Mouse (Mus musculus) neural tube, embryonic 12.5 days (tissue): Measurements from ENCODE around the gene Olfr1031. TPM values are rescaled to one million over a fixed set of nuclear protein-coding genes. Genes with fewer than 3 reads are reported as not detected.
"Not testable (repeated sequence)": the region's sequence is repeated elsewhere in the genome, so short reads cannot be mapped to it uniquely, and the experiment has no call there.

Experiments used
- ATAC-seq: fragments of 200-750 bp; cut with Nextera tagmentation; 2 replicates; pipeline ENCODE4 v1.8.0; 2017; ENCODE audit warnings: low read depth, mild to moderate bottlenecking, moderate TSS enrichment, moderate library complexity; ENCODE audit not compliant: low FRiP score
- H3K27ac ChIP-seq: fragments of 300-500 bp; sonication (generic); 2 replicates; pipeline ENCODE4 v1.5.1; 2016
- H3K27me3 ChIP-seq: fragments of 300-500 bp; sonication (generic); replicated peaks from 2 replicates; pipeline ENCODE4 v1.6.1; 2016; ENCODE audit warnings: mild to moderate bottlenecking
- H3K36me3 ChIP-seq: fragments of 300-500 bp; sonication (generic); 2 replicates; pipeline ENCODE4 v1.6.1; 2016; ENCODE audit warnings: mild to moderate bottlenecking
- H3K4me1 ChIP-seq: fragments of 300-500 bp; sonication (generic); 2 replicates; pipeline ENCODE4 v1.6.1; 2016
- H3K4me2 ChIP-seq: fragments of 300-500 bp; sonication (generic); replicated peaks from 2 replicates; pipeline ENCODE4 v1.6.1; 2016; ENCODE audit warnings: mild to moderate bottlenecking
- H3K4me3 ChIP-seq: fragments of 300-500 bp; sonication (generic); 2 replicates; pipeline ENCODE4 v1.5.1; 2016
- H3K9ac ChIP-seq: fragments of 300-500 bp; sonication (generic); 2 replicates; pipeline ENCODE4 v1.6.1; 2016; ENCODE audit warnings: mild to moderate bottlenecking
- H3K9me3 ChIP-seq: fragments of 300-500 bp; sonication (generic); 2 replicates; pipeline ENCODE4 v1.6.1; 2016; ENCODE audit warnings: mild to moderate bottlenecking
- WGBS: fragments of 180-500 bp; shearing (Covaris S2); methylation state at CpG from one replicate; pipeline ENCODE4 v1.1.7; 2016; 5-methylcytosine and 5-hydroxymethylcytosine counted together
- polyA plus RNA-seq: library from polyadenylated mRNA; unstranded; fragments of >200 nt; fragmentation: Nextera tagmentation; extraction: Ambion mirVana; gene quantifications from 2 replicates; pipeline ENCODE4 v1.2.1, GENCODE M21; 2016

The Olfr1031 gene
- not detected in 2 replicates for polyA plus RNA-seq

DNA sequence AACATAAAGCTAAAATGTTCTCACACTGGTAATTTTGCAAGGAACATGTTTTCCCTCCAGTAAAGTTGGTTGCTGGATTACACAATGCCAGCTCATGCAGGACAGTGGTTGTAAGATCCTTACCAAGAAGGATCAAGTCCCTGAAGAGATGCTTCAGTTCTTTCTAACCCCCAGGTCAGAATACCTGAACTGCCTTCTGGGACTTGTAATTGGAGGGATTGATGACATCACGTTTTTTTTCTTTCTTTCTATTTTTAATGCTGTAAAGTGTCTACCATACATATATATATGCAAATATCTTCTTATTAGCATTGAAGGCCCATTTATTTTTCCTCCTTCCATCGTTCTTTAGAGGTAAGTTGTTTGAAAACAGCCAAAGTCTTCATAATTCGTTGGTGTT lies at the start of gene Olfr1031:
TSS of gene Olfr1031 (plus strand) at position 301 of the 400 bp plus-strand sequence.
- ATAC-seq: no peak
- H3K9ac ChIP-seq: no peak within 1 kb of the TSS
- 66% methylated on average over 3 of the region's 3 CpGs for WGBS
- no peak within 1 kb of the TSS for H3K4me3 ChIP-seq
- H3K9me3 ChIP-seq: no peaks in the 10 kb centered on the region
- no peaks in the 10 kb centered on the region for H3K27me3 ChIP-seq
- no peaks in the 10 kb centered on the region for H3K36me3 ChIP-seq
- no peak within 1 kb of the TSS for H3K27ac ChIP-seq
- H3K4me1 ChIP-seq: no peaks in the 10 kb centered on the region
- H3K4me2 ChIP-seq: no peak within 1 kb of the TSS

GRCm38 (mm10) chr2:85950137-85950536 lies 40.0 kb upstream of the Olfr1031 start, which contains the start of gene Olfr1028:
Olfr1028 (plus strand) TSS chr2:85950437.
- Histone ChIP-seq H3K4me3 (no peak within 1 kb of the TSS), H3K9ac (no peak within 1 kb of the TSS), H3K4me1 (no peaks in the 10 kb centered on the region), H3K4me2 (no peak within 1 kb of the TSS), H3K27me3 (no peaks in the 10 kb centered on the region), H3K27ac (no peak within 1 kb of the TSS), H3K36me3 (no peaks in the 10 kb centered on the region), H3K9me3 (no peaks in the 10 kb centered on the region)
- no peak for ATAC-seq
- WGBS: 84% methylated on average over 1 of the region's 1 CpGs

- Histone ChIP-seq H3K9me3 (no peaks in the 10 kb centered on the region), H3K4me3 (no peak within 1 kb of the TSS), H3K4me2 (no peak within 1 kb of the TSS), H3K36me3 (no peaks in the 10 kb centered on the region), H3K27me3 (no peaks in the 10 kb centered on the region), H3K27ac (no peak within 1 kb of the TSS), H3K9ac (no peak within 1 kb of the TSS), H3K4me1 (no peaks in the 10 kb centered on the region)
- WGBS: 88% methylated on average over 2 of the region's 2 CpGs
- no peak for ATAC-seq
Measured at GRCm38 (mm10) chr2:85973595-85973994, 16.5 kb upstream of the Olfr1031 start, which contains the start of gene Olfr1029. Olfr1029 (plus strand) TSS chr2:85973895.

GRCm38 (mm10) chr2:85978976-85979375 lies 11.1 kb upstream of the Olfr1031 start, which contains the start of gene Olfr1030:
Olfr1030 (plus strand) TSS chr2:85979276.
- Histone ChIP-seq H3K4me3 (no peak within 1 kb of the TSS), H3K4me1 (no peaks in the 10 kb centered on the region), H3K27me3 (no peaks in the 10 kb centered on the region), H3K36me3 (no peaks in the 10 kb centered on the region), H3K9ac (no peak within 1 kb of the TSS), H3K9me3 (no peaks in the 10 kb centered on the region), H3K4me2 (no peak within 1 kb of the TSS), H3K27ac (no peak within 1 kb of the TSS)
- WGBS: 71% methylated on average over 1 of the region's 1 CpGs
- no peak for ATAC-seq

DNA sequence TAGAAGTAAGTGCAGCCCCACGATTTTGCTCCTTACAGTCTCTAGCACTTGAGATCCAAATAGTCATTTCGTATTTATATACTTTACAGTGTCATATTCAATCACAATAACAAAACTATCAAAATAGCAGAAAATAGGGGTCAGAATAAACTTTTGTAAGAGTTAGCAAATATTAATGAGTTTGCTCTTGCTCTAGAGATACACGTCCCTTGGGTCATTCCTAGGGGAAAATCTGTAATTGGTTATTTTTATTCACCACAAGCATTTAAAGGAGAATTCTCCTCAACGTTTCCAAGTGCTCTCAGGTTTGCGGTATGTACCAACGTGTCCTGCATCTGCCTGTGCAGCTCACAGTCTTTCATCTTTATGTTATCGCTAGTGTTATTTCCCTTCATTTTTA lies 15.1 kb downstream of the Olfr1031 start, which contains the start of gene Olfr1032:
TSS of gene Olfr1032 (plus strand) at position 301 of the 400 bp plus-strand sequence.
- H3K36me3 ChIP-seq: no peaks in the 10 kb centered on the region
- H3K27me3 ChIP-seq: no peaks in the 10 kb centered on the region
- no peaks in the 10 kb centered on the region for H3K9me3 ChIP-seq
- no peak for ATAC-seq
- no peak within 1 kb of the TSS for H3K9ac ChIP-seq
- H3K4me2 ChIP-seq: no peak within 1 kb of the TSS
- H3K4me1 ChIP-seq: no peaks in the 10 kb centered on the region
- 89% methylated on average over 7 of the region's 7 CpGs for WGBS
- no peak within 1 kb of the TSS for H3K4me3 ChIP-seq
- no peak within 1 kb of the TSS for H3K27ac ChIP-seq

- H3K4me1 ChIP-seq, H3K27ac ChIP-seq, H3K27me3 ChIP-seq, H3K9me3 ChIP-seq, H3K9ac ChIP-seq, ATAC-seq, H3K36me3 ChIP-seq: not testable (repeated sequence)
- WGBS: 11% methylated on average over 11 of the region's 11 CpGs
- Histone ChIP-seq H3K4me3 (peak within 1 kb of the TSS; percentile 20), H3K4me2 (peak within 1 kb of the TSS; percentile 49)
Measured at GRCm38 (mm10) chr2:86020406-86020805, 30.3 kb downstream of the Olfr1031 start, which contains the start of gene Olfr1033. Olfr1033 (plus strand) TSS chr2:86020633.

- WGBS: 79% methylated on average over 6 of the region's 9 CpGs
- H3K36me3 ChIP-seq, H3K4me3 ChIP-seq, H3K27ac ChIP-seq, ATAC-seq, H3K9me3 ChIP-seq, H3K9ac ChIP-seq, H3K4me2 ChIP-seq, H3K27me3 ChIP-seq, H3K4me1 ChIP-seq: not testable (repeated sequence)
Measured at GRCm38 (mm10) chr2:86021518-86021917, 31.4 kb downstream of the Olfr1031 start.

Other genes with a start within 250 kb of the Olfr1031 start
- not detected in 2 replicates for gene Olfr1012, start 227.5 kb upstream of the Olfr1031 start, polyA plus RNA-seq
- not detected in 2 replicates for gene Olfr1013, start 223.2 kb upstream of the Olfr1031 start, polyA plus RNA-seq
- not detected in 2 replicates for gene Olfr1014, start 217.6 kb upstream of the Olfr1031 start, polyA plus RNA-seq
- gene Olfr1015, start 208.3 kb upstream of the Olfr1031 start, polyA plus RNA-seq: not detected in 2 replicates
- gene Olfr1016, start 187.8 kb upstream of the Olfr1031 start, polyA plus RNA-seq: not detected in 2 replicates
- gene Olfr1018, start 171.8 kb upstream of the Olfr1031 start, polyA plus RNA-seq: not detected in 2 replicates
- not detected in 2 replicates for gene Olfr1019, start 144.8 kb upstream of the Olfr1031 start, polyA plus RNA-seq
- gene Olfr1020, start 143.3 kb upstream of the Olfr1031 start, polyA plus RNA-seq: not detected in 2 replicates
- gene Olfr1022, start 121.7 kb upstream of the Olfr1031 start, polyA plus RNA-seq: not detected in 2 replicates
- not detected in 2 replicates for gene Olfr1023, start 104.7 kb upstream of the Olfr1031 start, polyA plus RNA-seq
- gene Olfr1024, start 85.3 kb upstream of the Olfr1031 start, polyA plus RNA-seq: not detected in 2 replicates
- not detected in 2 replicates for gene Olfr1025-ps1, start 75.1 kb upstream of the Olfr1031 start, polyA plus RNA-seq
- gene Olfr1026, start 68.7 kb upstream of the Olfr1031 start, polyA plus RNA-seq: not detected in 2 replicates
- not detected in 2 replicates for gene Olfr1028, start 39.9 kb upstream of the Olfr1031 start, polyA plus RNA-seq
- not detected in 2 replicates for gene Olfr1029, start 16.4 kb upstream of the Olfr1031 start, polyA plus RNA-seq
- gene Olfr1030, start 11.0 kb upstream of the Olfr1031 start, polyA plus RNA-seq: not detected in 2 replicates
- gene Olfr1032, start 15.2 kb downstream of the Olfr1031 start, polyA plus RNA-seq: not detected in 2 replicates
- not detected in 2 replicates for gene Olfr1033, start 30.3 kb downstream of the Olfr1031 start, polyA plus RNA-seq
- not detected in 2 replicates for gene Olfr1034, start 55.6 kb downstream of the Olfr1031 start, polyA plus RNA-seq
- gene Olfr1036, start 83.7 kb downstream of the Olfr1031 start, polyA plus RNA-seq: not detected in 2 replicates
- not detected in 2 replicates for gene Olfr1037, start 97.1 kb downstream of the Olfr1031 start, polyA plus RNA-seq
- gene Olfr1039, start 145.6 kb downstream of the Olfr1031 start, polyA plus RNA-seq: not detected in 2 replicates
- gene Olfr1040, start 156.4 kb downstream of the Olfr1031 start, polyA plus RNA-seq: not detected in 2 replicates
- not detected in 2 replicates for gene Olfr1042, start 171.5 kb downstream of the Olfr1031 start, polyA plus RNA-seq
- gene Olfr1043, start 177.2 kb downstream of the Olfr1031 start, polyA plus RNA-seq: not detected in 2 replicates
- not detected in 2 replicates for gene Olfr1044, start 187.5 kb downstream of the Olfr1031 start, polyA plus RNA-seq
- gene Olfr52, start 195.4 kb downstream of the Olfr1031 start, polyA plus RNA-seq: not detected in 2 replicates
- not detected in 2 replicates for gene Olfr1045, start 212.7 kb downstream of the Olfr1031 start, polyA plus RNA-seq
- gene Olfr1046, start 229.0 kb downstream of the Olfr1031 start, polyA plus RNA-seq: not detected in 2 replicates
- gene Olfr1047, start 241.1 kb downstream of the Olfr1031 start, polyA plus RNA-seq: not detected in 2 replicates
- not detected in 2 replicates for gene Olfr1048, start 250.0 kb downstream of the Olfr1031 start, polyA plus RNA-seq